Mouse (Mus musculus): ENCODE data around the gene Zbtb20.

DNA sequence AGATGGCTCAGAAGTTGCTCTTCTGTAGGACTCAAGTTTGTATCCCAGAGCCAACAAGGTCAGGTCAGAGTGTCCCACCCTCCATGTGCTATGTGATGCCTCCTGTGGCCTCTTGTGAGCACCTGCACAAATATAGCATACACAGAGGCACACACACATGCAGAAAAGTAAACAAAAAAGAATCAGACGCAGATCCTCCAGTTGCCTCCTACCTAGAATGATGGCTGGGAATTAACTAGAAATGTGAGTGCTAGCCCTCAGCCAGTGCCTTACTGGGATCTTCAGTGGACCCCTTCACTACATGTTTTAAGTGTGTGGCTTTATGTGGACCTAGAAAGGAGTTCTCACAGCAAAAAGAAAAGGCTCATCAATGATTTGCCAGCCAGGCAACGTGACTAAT lies 621.4 kb downstream of the Zbtb20 start:
- TF ChIP-seq GATA1 (IDR thresholded peaks at IDR 0.05; ENCODE audit: low read length) (no peak), TAL1 (IDR thresholded peaks at IDR 0.05; ENCODE audit: low read length) (no peak)

All from erythroblast, embryonic 14.5 days (primary cell).